Mouse (Mus musculus) embryo, embryonic 9.5 days (tissue): ENCODE measurements around the gene Crocc2.

ENCODE experiments used
- DNase-seq: peaks from one replicate; pipeline ENCODE4 v3.0.0-alpha.2; 2017; ENCODE audit errors: extremely low spot score

The Crocc2 gene

GRCm38 (mm10) chr1:93216839-93217497 is 48.4 kb downstream of the Crocc2 start:
- no peak for DNase-seq

- DNase-seq, result no peak
Observed at GRCm38 (mm10) chr1:93217530-93217929, 49.0 kb downstream of the Crocc2 start.

GRCm38 (mm10) chr1:93220776-93221175 is 52.3 kb downstream of the Crocc2 start:
- no peak for DNase-seq

- DNase-seq, result peak; percentile 49
Observed at GRCm38 (mm10) chr1:93223972-93224371, 55.4 kb downstream of the Crocc2 start.

- no peak for DNase-seq
Observed at GRCm38 (mm10) chr1:93225226-93225625, 56.7 kb downstream of the Crocc2 start.

GRCm38 (mm10) chr1:93225731-93226520 is 57.4 kb downstream of the Crocc2 start:
- no peak for DNase-seq

- no peak for DNase-seq
Observed at GRCm38 (mm10) chr1:93227303-93227975, 58.9 kb downstream of the Crocc2 start.

GRCm38 (mm10) chr1:93227976-93228365 is 59.4 kb downstream of the Crocc2 start:
- no peak for DNase-seq

GRCm38 (mm10) chr1:93229221-93229620 is 60.7 kb downstream of the Crocc2 start:
- no peak for DNase-seq

- DNase-seq, result no peak
Observed at GRCm38 (mm10) chr1:93229626-93230025, 61.1 kb downstream of the Crocc2 start.

- DNase-seq, result peak; percentile 89
Observed at GRCm38 (mm10) chr1:93235576-93236544, 67.3 kb downstream of the Crocc2 start, which contains the start of gene Sned1. Gene Sned1, plus strand, starts transcription at chr1:93235841.

- peak; percentile 30 for DNase-seq
Observed at GRCm38 (mm10) chr1:93236545-93236924, 68.0 kb downstream of the Crocc2 start.

GRCm38 (mm10) chr1:93237676-93238075 is 69.2 kb downstream of the Crocc2 start:
- DNase-seq, result no peak

- DNase-seq, result no peak
Observed at GRCm38 (mm10) chr1:93238201-93238600, 69.7 kb downstream of the Crocc2 start.

GRCm38 (mm10) chr1:93245936-93246335 is 77.4 kb downstream of the Crocc2 start:
- DNase-seq, result no peak

- DNase-seq, result no peak
Observed at GRCm38 (mm10) chr1:93252586-93252985, 84.1 kb downstream of the Crocc2 start.

- DNase-seq, result no peak
Observed at GRCm38 (mm10) chr1:93255761-93256160, 87.2 kb downstream of the Crocc2 start.

GRCm38 (mm10) chr1:93257560-93257959 is 89.0 kb downstream of the Crocc2 start:
- no peak for DNase-seq

GRCm38 (mm10) chr1:93267207-93267606 is 98.7 kb downstream of the Crocc2 start:
- no peak for DNase-seq

GRCm38 (mm10) chr1:93268246-93268645 is 99.7 kb downstream of the Crocc2 start:
- no peak for DNase-seq

- no peak for DNase-seq
Observed at GRCm38 (mm10) chr1:93270516-93271240, 102.2 kb downstream of the Crocc2 start.
